Mouse (Mus musculus) WW6 (cell line): ENCODE data around the gene Bloc1s4.

ENCODE experiments used
- DNase-seq: peaks from one replicate; pipeline ENCODE4 v3.0.0-alpha.2; 2013; ENCODE audit warnings: low read depth, low spot score

Gene Bloc1s4

GRCm38 (mm10) chr5:36739829-36740228, 8.6 kb downstream of the Bloc1s4 start:
- DNase-seq, result no peak

DNA sequence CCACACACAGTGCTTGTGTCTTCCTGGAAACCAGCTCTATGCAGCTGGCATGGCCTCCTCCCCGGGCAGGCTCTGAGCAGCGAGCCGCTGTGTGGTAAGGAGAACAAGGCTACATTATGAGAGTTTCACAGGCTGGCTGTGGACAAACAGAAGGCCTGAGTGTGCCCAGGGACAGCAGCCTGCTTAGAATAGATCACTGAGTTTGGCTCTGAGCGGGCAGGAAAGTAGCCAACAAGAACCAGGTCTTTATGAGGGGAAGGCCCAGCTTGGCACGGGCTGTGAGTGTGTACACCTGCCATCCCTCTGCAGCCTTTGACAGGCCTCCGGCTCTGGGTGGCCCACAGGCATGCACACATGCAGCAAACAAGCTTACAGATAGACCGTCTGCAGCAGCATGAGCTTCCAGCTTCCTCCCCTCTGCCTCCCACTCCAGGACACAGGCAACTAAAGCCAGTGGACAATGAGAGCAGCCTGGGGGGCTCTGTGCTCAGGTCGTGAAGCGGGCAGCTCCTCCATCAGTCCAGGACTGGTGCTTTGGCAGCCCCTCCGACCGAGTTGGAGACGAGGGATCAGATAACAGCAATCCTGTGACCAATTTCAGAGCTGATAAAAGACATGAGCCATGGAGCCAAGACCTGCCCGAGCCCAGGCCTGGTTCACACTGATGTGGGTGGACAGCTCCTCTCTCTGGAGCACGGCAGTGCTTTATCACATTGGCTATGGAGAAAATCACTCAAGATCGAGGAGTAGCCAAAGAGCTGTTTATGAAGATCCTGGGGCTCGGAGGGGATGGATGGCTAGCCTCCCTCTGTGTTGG, 9.4 kb downstream of the Bloc1s4 start:
- DNase-seq, result no peak

GRCm38 (mm10) chr5:36737765-36738164, 10.7 kb downstream of the Bloc1s4 start:
- DNase-seq, result no peak

DNA sequence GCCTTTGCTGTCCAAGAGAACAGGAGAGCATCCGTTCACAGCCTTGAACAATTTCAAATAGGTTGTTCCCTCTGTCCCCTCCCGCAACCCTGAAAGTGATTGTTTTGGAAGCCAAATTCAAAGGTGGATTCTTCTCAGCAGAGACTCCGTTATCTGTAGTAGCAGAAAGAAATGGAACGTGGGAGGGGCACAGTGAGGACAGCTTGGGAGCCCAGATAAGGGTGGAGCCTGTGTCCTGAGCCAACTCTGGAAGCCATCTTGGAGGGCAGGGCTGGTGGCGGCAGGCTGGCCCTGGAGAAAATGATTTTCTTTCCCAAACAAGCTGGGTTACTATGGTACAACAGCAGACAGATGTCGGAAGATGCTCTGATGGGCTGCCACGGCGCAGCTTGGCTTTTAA, 12.4 kb downstream of the Bloc1s4 start:
- DNase-seq, result no peak

DNA sequence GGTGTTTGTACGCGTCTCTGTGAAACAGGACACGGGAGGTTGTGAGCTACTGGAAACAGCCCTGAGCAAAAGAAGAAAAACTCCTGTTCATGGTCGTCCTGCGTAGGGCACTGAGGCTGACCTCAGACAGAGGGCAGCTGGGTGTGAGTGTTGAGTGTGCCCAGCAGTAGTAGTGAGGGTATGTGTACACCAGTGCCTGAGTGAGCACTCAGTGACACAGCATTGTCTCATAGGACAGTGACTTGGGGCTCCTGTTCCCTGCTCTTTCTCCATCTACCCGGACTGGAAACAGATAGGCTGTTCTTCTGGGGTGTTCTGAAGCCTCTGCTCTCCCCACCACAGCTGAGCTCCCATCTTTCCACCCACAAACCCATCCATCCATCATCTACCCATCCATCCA, 13.3 kb downstream of the Bloc1s4 start:
- DNase-seq, result no peak

GRCm38 (mm10) chr5:36733405-36733804, 15.0 kb downstream of the Bloc1s4 start:
- DNase-seq, result no peak

- no peak for DNase-seq
These were observed 16.4 kb downstream of the Bloc1s4 start for GRCm38 (mm10) chr5:36731901-36732652.

DNA sequence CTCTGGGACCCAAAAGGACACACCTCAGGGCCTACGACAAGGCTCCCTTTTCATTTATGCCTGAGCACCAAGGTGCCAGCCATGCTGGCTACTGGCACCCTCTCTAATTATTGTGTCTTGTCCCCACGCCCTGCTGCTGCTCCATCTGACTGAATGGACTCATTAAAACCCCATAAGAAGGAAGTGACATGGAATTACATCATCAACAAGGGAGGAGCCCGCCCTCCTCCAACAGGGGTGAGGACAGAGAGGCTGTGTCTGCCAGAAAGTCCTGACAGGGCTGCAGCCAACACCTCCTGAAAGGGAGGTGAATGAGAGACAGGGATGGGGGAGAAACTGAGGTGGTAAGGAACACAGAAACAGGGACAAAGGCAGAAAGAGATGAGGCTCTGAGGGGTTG, 17.8 kb downstream of the Bloc1s4 start:
- DNase-seq, result no peak

GRCm38 (mm10) chr5:36729923-36730322, 18.5 kb downstream of the Bloc1s4 start:
- no peak for DNase-seq

GRCm38 (mm10) chr5:36729086-36729473, 19.4 kb downstream of the Bloc1s4 start:
- no peak for DNase-seq

GRCm38 (mm10) chr5:36728403-36729085, 19.9 kb downstream of the Bloc1s4 start:
- DNase-seq, result no peak

DNA sequence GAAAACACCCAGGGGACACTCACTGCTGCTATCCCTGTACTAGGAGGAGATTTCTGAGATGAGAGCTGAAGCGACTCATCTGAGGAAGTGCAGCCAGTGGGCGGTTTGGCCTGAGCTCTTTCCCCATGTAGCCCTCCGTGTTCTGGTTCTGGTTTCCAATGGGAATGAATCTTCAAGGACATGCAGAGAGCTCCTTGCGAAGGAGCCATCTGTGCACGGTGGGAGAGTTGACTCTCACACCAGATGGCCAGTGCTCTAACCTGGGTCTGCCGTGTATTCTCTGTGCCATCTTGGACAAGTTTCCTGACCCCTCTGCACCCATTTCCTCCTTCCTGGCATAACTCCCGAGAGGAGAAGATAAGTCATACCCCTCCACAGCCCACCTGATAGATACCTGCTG, 20.7 kb downstream of the Bloc1s4 start:
- no peak for DNase-seq

DNA sequence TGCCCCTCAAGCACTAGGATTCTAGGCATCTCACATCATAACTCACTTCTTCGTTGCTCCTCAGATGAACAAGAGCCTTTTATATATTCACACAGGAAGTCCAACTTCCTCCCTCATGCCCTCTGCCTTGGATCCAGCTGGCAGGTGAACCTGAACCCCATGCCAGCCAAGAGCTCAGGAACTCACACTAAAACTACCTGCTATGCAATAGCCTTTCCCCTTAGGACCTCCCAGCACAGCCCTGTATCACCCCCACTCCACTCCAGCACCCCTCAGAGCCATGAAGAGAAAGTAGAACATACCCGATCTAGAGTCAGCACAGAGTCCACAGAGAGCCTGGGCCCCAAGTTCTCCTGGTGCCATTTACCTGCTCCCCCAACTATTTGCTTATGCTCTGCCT, 21.3 kb downstream of the Bloc1s4 start:
- no peak for DNase-seq

DNA sequence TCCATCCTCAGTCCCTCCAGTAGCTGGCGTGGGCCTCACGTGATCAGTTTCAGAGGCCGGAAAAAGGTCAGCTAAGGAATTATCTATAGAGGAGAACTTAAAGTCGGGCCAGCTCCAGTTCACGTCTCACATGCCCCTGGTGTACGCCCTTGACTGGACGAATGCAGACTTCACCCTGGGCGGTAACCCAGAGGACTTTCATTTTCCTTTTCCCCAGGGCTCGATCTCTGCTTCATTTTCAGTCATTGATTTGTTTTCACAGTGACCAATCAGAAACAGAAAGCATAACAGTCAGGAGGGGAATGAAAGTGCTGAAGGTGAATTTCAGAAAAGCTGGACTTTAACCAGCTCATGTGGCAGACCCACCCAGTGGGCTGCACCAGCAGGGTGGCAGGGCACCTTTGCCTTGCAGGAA, 22.1 kb downstream of the Bloc1s4 start:
- DNase-seq, result no peak

DNA sequence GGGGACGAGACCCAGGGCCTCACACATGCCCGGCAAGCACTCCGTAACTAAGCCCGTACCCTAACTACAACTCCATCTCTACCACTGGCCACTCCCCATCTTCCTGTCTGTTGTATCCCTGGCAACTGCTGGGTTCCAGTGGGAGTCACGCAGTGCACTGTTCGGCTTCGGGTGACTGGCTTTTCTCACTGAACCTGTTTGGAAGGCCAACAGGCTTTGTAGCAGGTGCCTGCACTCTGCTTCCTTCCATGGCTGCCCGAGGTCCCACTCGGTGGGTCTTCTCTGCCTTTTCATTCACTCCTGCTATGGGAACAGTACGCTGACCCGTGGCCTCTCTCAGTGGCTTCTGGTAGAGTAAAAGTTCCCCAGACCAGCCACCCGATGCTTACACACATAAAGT, 22.6 kb downstream of the Bloc1s4 start:
- DNase-seq, result no peak

DNA sequence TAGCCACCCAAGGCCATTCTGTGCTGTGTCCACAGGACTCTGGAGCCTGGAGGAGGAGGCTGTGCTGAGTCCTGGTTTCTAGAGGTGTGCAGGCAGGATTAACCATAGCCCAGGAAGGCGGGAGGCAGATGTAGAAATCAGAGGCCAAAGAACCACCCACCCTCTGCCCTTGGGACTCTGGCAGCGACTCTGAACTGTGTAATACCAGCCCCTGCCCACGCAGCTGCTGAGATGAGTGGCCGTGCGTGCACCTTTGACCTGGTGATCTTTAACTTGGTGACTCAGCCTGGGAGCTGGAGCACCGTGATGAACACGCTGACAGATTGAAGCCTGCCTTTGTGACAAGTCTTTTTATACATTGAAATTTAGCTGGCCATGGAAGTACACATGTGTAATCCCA, 24.2 kb downstream of the Bloc1s4 start:
- DNase-seq, result no peak

- DNase-seq, result no peak
These were observed 25.1 kb downstream of the Bloc1s4 start for GRCm38 (mm10) chr5:36723356-36723755.

DNA sequence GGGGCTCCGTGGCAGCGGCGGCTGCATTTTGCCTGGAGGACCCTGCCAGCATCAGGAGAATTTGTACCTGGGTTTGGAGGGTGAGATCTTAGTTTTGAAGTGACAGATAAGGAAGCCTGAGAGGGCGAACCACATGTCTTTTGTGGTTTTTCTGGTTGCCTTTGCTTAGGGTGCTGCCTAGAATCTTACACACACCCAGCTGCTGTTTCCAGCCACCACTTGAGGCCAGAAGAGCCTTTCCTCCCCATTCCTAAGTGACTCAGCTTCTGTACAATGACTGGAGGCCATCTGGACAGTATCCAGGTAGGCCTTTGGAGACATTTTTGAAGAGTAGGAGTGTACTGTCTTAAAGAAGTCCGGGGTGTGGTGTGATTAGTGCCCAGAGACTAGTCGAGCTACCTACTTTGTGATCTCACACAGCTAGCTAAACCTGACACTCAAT, 26.0 kb downstream of the Bloc1s4 start:
- DNase-seq, result no peak

- no peak for DNase-seq
These were observed 27.6 kb downstream of the Bloc1s4 start for GRCm38 (mm10) chr5:36720710-36721375.

- DNase-seq, result no peak
These were observed 28.2 kb downstream of the Bloc1s4 start for GRCm38 (mm10) chr5:36720219-36720618.

GRCm38 (mm10) chr5:36719601-36720000, 28.8 kb downstream of the Bloc1s4 start:
- no peak for DNase-seq

DNA sequence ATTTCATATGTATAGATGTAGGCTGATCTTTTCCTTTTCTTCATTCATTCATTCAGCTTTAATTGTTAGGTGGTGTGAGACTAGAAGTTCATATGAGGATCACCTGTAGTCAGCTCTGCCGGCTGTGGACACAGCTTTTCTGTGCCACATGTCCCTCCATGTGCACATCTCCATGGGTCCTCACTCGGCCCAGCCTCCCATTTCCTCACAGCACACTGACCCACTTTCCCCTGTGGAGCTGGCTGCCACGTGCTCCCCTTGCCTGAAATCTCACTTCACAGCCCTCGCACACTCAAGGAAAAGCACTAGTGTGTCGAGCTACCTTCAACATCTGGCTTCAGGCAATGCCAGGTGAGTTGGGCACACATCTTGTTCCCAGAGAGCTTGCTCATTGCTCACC, 29.3 kb downstream of the Bloc1s4 start:
- DNase-seq, result no peak
